Mouse (Mus musculus) liver, embryonic 13.5 days (tissue): ENCODE measurements around the gene Vopp1. TPM values are rescaled to one million over a fixed set of nuclear protein-coding genes. Genes with fewer than 3 reads are reported as not detected.

Source experiments
- ATAC-seq: fragments of 200-750 bp; cut with Nextera tagmentation; 2 replicates; pipeline ENCODE4 v1.8.0; 2017; ENCODE audit warnings: low read depth, mild to moderate bottlenecking, moderate number of reproducible peaks, moderate library complexity
- DNase-seq: peaks from one replicate; pipeline ENCODE4 v3.0.0; 2022
- H3K27ac ChIP-seq: fragments of 300-500 bp; sonication (generic); 2 replicates; pipeline ENCODE4 v1.5.1; 2015; ENCODE audit warnings: moderate library complexity, mild to moderate bottlenecking, inconsistent platforms
- H3K27me3 ChIP-seq: fragments of 300-500 bp; sonication (generic); 2 replicates; pipeline ENCODE4 v1.6.1; 2015; ENCODE audit warnings: mild to moderate bottlenecking, inconsistent platforms
- H3K36me3 ChIP-seq: fragments of 300-500 bp; sonication (generic); 2 replicates; pipeline ENCODE4 v1.6.1; 2015; ENCODE audit warnings: mild to moderate bottlenecking, inconsistent platforms
- H3K4me1 ChIP-seq: fragments of 300-500 bp; sonication (generic); replicated peaks from 2 replicates; pipeline ENCODE4 v1.6.1; 2015; ENCODE audit warnings: inconsistent platforms
- H3K4me2 ChIP-seq: fragments of 300-500 bp; sonication (generic); 2 replicates; pipeline ENCODE4 v1.6.1; 2015; ENCODE audit warnings: inconsistent platforms, mild to moderate bottlenecking, moderate library complexity
- H3K4me3 ChIP-seq: fragments of 300-500 bp; sonication (generic); replicated peaks from 2 replicates; pipeline ENCODE4 v1.5.1; 2015; ENCODE audit warnings: mild to moderate bottlenecking, inconsistent platforms
- H3K9ac ChIP-seq: fragments of 300-500 bp; sonication (generic); 2 replicates; pipeline ENCODE4 v1.6.1; 2015; ENCODE audit warnings: mild to moderate bottlenecking, inconsistent platforms
- H3K9me3 ChIP-seq: fragments of 300-500 bp; sonication (generic); replicated peaks from 2 replicates; pipeline ENCODE4 v1.6.1; 2016; ENCODE audit warnings: inconsistent platforms
- WGBS: fragments of 180-500 bp; shearing (Covaris S2); methylation state at CpG from one replicate; pipeline ENCODE4 v1.1.7; 2015; ENCODE audit not compliant: insufficient replicate concordance; 5-methylcytosine and 5-hydroxymethylcytosine counted together
- polyA plus RNA-seq: library from polyadenylated mRNA; unstranded; fragments of >200 nt; fragmentation: Nextera tagmentation; extraction: Ambion mirVana; gene quantifications from 2 replicates; pipeline ENCODE4 v1.2.1, GENCODE M21; 2015

The Vopp1 gene
- polyA plus RNA-seq, 1 experiment from 2014 or later, result 43.7 TPM

DNA sequence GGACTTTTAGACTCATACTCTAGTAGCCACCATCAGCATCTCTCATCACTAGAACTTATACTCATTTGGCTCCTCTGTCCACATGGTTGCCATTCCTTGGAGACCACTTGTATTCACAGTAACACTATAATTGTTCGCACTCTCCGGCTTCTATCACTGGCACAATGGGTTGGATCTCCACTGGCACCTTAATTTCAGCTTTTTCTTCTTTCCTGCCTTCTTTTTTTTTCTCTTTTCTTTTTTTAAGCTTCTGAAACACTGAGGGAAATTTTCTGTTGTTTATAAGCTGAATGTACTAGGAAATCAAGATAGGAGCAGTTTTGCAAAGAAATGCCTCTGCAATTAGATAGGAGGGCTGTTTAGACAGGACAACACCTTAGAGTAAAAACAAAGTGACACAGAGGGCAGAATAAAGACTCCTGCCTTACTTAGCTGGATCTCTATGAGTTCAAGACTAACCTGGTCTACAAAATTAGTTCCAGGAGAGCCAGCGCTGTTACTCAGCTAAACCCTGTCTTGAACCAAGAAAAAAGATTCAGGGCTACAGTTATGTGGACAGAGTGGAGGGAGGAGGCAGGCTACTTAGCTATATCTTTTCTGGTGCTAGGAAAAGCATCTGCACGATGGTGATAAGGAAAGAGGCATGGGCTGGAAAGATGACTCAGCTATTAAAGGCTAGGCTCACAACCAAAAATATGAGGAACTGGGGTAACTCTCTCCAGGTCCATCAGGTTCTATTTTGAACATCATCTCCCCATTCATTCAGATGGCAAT is 79.8 kb downstream of the Vopp1 start:
- DNase-seq (peak; percentile 81), ATAC-seq (peak; percentile 94)
- Histone ChIP-seq H3K4me2 (peak overlapping the region; percentile 55), H3K9me3 (no peaks in the 10 kb centered on the region), H3K9ac (peak overlapping the region; percentile 71), H3K36me3 (peaks cover 8% of the 10 kb centered on the region; the same call in 1 of the 2 replicates), H3K4me1 (peaks cover 56% of the 10 kb centered on the region), H3K4me3 (no peak overlapping the region), H3K27me3 (no peaks in the 10 kb centered on the region), H3K27ac (peak overlapping the region; percentile 98)
- 48% methylated on average over 4 of the region's 4 CpGs for WGBS

DNA sequence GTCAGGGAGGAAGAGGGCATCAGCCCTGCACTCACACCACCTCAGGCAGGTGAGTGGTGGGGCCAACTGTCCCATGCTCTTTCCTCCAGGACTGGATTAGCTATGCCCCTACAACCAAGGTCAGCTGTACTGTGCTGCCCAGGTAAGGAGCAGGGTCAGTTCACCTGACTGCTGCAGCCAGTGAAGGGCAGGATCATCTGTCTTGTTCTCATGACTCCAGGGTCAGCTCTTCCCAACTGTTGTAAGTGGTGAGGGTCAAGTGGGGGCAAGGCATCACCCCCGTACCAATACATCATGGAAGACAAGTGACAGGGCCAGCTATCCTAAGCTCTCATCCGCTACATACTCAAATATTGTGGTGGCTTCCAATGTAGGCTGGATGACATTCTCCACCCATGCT is 80.8 kb downstream of the Vopp1 start:
- WGBS, result 87% methylated on average over 2 of the region's 2 CpGs
- peak overlapping the region; percentile 98 for H3K27ac ChIP-seq

DNA sequence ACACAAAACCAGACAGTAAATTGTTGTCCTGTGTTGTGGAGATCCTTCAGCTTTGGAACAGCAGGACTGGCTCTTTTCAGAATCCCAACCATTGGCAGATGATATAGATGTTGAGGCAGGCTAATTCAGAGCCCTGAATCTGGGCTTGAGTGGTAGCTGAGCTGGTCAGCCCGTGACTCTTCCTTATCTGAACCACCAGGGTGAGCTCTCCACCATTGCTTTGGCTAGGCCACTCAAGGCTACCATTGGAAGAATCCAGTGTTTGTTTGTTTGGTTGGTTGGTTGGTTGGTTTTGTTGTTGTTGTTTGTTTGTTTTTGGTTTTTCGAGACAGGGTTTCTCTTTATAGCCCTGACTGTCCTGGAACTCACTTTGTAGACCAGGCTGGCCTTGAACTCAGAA is 81.6 kb downstream of the Vopp1 start:
- ATAC-seq, result peak; percentile 57
- no peak overlapping the region for H3K4me3 ChIP-seq
- no peaks in the 10 kb centered on the region for H3K27me3 ChIP-seq
- H3K36me3 ChIP-seq, result peaks cover 6% of the 10 kb centered on the region; the same call in 1 of the 2 replicates
- peak overlapping the region; percentile 61 for H3K9ac ChIP-seq
- H3K9me3 ChIP-seq, result no peaks in the 10 kb centered on the region
- peak; percentile 55 for DNase-seq
- peak overlapping the region; percentile 98 for H3K27ac ChIP-seq
- H3K4me2 ChIP-seq, result no peak overlapping the region
- WGBS, result 56% methylated on average over 2 of the region's 2 CpGs
- H3K4me1 ChIP-seq, result peaks cover 67% of the 10 kb centered on the region

More for the DNA sequence above, 80.8 kb downstream of the Vopp1 start:
- Histone ChIP-seq H3K4me2 (no peak overlapping the region; the same call in 1 of the 2 replicates), H3K27me3 (no peaks in the 10 kb centered on the region), H3K4me3 (no peak overlapping the region), H3K9ac (peak overlapping the region; percentile 61), H3K4me1 (peaks cover 64% of the 10 kb centered on the region), H3K9me3 (no peaks in the 10 kb centered on the region), H3K36me3 (peaks cover 6% of the 10 kb centered on the region; the same call in 1 of the 2 replicates)
- ATAC-seq (no peak), DNase-seq (no peak)

DNA sequence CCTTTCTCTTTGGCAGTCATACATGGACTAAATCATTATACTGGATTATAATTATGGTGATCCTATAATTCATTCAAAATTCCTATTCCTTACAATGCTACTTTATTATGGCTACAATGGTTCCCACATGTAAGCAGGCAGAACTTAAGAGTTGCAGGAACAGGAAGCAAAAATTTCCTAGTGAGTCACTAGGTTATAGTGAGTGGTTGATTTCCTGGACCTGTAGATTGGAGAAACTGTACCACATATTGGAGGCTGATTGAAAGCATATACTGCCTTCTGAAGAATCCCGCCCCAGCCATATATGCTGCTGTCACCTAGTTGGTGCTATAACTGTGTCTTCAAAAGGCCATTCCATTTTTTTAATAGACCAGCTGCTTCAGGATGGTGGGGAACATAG is 82.2 kb downstream of the Vopp1 start:
- no peak for DNase-seq
- peak overlapping the region; percentile 98 for H3K27ac ChIP-seq
- H3K27me3 ChIP-seq, result no peaks in the 10 kb centered on the region
- H3K36me3 ChIP-seq, result peaks cover 5% of the 10 kb centered on the region; the same call in 1 of the 2 replicates
- H3K4me2 ChIP-seq, result no peak overlapping the region
- ATAC-seq, result no peak
- 74% methylated on average over 1 of the region's 1 CpGs for WGBS
- H3K9ac ChIP-seq, result no peak overlapping the region; the same call in 1 of the 2 replicates
- H3K9me3 ChIP-seq, result no peaks in the 10 kb centered on the region
- H3K4me3 ChIP-seq, result no peak overlapping the region
- H3K4me1 ChIP-seq, result peaks cover 62% of the 10 kb centered on the region

DNA sequence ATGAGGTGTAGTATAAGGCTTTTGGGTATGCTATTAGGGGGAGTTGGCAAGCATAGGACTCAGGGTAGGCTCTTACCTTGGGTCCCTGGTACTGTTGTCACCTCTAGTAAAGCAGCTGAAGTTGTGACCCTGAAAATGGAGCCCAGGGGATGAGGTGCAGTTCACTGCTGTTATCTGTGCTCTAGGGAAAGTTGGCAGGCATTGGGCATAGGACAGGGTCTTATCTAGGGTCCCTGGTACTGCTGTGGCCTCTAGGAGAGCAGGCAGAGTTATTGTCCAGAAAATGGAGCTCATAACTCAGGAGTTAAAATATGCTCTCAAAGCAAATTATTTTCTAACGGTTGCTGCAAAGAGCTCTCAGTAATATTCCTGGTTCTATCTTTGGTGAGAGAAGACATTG is 103.6 kb downstream of the Vopp1 start:
- Histone ChIP-seq H3K9me3 (no peaks in the 10 kb centered on the region), H3K4me1 (peaks cover 13% of the 10 kb centered on the region), H3K36me3 (peaks cover 8% of the 10 kb centered on the region), H3K27me3 (no peaks in the 10 kb centered on the region), H3K27ac (no peak overlapping the region), H3K4me2 (no peak overlapping the region), H3K4me3 (no peak overlapping the region), H3K9ac (no peak overlapping the region)
- DNase-seq (no peak), ATAC-seq (peak; percentile 62)
- 86% methylated on average over 1 of the region's 1 CpGs for whole genome bisulfite sequencing

DNA sequence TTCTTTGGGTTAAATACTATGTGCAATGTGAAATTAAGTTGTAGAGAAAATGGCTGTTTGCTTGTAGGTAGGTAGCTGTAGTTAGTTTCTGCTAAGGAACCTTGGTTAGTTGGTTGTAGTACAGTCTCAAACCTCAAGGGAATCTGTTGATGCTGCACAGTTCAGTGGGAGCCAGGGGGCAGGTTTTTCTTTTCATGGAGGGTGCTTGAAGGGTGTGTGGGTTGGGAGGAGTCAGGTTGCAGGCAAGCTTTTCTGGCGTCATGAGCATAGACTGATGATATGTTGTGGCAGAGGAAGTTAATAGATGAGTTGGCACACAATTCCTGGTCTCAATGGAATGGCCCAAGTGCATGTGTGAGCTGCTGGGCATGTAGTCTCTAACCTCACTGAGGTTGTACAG is 113.2 kb downstream of the Vopp1 start:
- H3K4me3 ChIP-seq, result no peak overlapping the region
- no peak overlapping the region for H3K9ac ChIP-seq
- ATAC-seq, result peak; percentile 66

DNA sequence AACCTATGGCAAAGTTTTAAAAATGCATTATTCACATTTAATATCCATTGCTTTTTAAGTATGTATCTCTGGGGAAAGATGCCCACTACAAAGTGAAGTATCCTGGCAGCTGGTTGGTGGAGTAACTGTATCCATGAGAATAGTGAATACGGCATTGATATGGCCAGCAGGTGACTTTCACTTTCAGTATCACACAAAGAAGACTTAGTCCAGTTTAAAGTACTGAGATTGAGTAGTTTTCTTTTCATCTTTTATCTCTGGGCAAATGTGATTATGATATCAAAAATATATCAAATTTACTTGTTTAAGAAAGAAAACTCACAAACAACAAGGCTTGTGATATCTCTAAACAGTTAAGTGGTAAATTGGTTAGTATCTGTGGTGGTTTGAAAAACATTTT is 118.2 kb downstream of the Vopp1 start:
- no peaks in the 10 kb centered on the region for H3K27me3 ChIP-seq
- H3K4me2 ChIP-seq, result no peak overlapping the region
- no peak overlapping the region for H3K9ac ChIP-seq
- 86% methylated on average over 1 of the region's 1 CpGs for WGBS
- H3K9me3 ChIP-seq, result no peaks in the 10 kb centered on the region
- ATAC-seq (no peak), DNase-seq (no peak)
- H3K4me1 ChIP-seq, result peaks cover 30% of the 10 kb centered on the region
- H3K27ac ChIP-seq, result no peak overlapping the region
- no peak overlapping the region for H3K4me3 ChIP-seq
- H3K36me3 ChIP-seq, result no peaks in the 10 kb centered on the region

More for the DNA sequence above, 113.2 kb downstream of the Vopp1 start:
- Histone ChIP-seq H3K27ac (no peak overlapping the region), H3K4me2 (no peak overlapping the region), H3K9me3 (no peaks in the 10 kb centered on the region), H3K4me1 (peaks cover 17% of the 10 kb centered on the region), H3K36me3 (no peaks in the 10 kb centered on the region), H3K27me3 (no peaks in the 10 kb centered on the region)
- 15% methylated on average over 1 of the region's 1 CpGs for WGBS
- DNase-seq, result no peak

DNA sequence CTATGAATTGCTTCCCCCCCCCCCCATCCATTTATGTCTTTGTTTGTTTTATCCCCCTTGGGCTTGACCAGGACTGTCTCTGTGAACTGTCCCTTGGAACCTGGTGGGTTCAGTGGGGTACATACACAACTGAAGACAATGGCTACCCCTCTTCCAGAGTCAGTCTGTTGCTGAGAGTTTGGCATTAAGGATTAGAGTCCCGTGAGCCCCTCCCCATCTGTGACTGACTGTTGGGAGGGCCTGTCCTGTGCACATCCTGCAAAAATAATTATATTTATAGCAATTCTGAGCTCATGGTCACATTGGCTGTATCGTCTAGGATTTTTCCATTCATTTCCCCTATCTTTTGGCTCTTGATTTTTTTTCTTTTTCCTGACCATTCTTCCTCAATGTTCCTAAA is 121.3 kb downstream of the Vopp1 start:
- ATAC-seq (peak; percentile 2; the same call in 1 of the 2 replicates), DNase-seq (no peak)
- Histone ChIP-seq H3K36me3 (no peaks in the 10 kb centered on the region), H3K27me3 (no peaks in the 10 kb centered on the region), H3K9ac (peak overlapping the region; percentile 91), H3K4me1 (peaks cover 26% of the 10 kb centered on the region), H3K9me3 (no peaks in the 10 kb centered on the region), H3K27ac (peak overlapping the region; percentile 96), H3K4me2 (peak overlapping the region; percentile 83), H3K4me3 (peak overlapping the region; percentile 82)
- WGBS, result 30% methylated on average over 2 of the region's 2 CpGs

DNA sequence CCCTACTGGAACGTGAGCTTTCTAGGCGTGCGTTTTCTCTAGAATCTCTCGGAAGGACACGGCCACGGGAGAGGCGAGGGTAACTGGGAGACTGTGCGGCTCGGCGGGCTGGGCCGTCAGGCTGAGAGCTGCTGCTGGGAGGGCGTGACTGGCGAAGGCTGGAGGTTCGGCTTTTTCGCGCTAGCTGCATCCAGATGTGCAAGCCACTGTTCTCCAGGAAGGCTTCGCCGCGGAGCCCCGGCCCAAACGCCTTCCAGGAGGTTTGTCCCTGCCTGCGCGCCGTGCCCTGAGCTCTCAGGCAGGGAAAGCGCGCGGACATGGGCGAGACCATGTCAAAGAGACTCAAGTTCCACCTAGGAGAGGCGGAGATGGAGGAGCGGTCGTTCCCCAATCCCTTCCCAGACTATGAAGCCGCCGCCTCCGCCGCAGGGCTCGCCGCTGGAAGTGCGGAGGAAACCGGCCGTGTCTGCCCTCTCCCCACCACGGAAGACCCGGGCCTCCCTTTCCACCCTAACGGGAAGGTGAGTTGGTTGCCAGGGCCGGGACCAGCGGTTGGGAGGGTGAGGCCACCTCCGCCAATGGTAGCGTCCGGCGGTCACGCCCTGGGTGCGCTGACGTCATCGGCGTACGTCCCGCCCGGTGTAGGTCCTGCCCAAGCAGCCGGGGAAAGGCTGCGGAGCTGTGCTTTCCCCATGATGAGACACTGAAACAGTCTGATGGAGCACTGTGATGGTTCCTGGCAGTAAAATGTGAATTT is 122.0 kb downstream of the Vopp1 start:
- Histone ChIP-seq H3K9me3 (no peaks in the 10 kb centered on the region), H3K4me1 (peaks cover 26% of the 10 kb centered on the region), H3K9ac (peak overlapping the region; percentile 91), H3K27me3 (no peaks in the 10 kb centered on the region), H3K36me3 (no peaks in the 10 kb centered on the region), H3K27ac (peak overlapping the region; percentile 96), H3K4me2 (peak overlapping the region; percentile 83), H3K4me3 (peak overlapping the region; percentile 82)
- peak; percentile 95 for DNase-seq
- ATAC-seq, result peak; percentile 99
- WGBS, result under 1% methylated on average over 59 of the region's 59 CpGs

DNA sequence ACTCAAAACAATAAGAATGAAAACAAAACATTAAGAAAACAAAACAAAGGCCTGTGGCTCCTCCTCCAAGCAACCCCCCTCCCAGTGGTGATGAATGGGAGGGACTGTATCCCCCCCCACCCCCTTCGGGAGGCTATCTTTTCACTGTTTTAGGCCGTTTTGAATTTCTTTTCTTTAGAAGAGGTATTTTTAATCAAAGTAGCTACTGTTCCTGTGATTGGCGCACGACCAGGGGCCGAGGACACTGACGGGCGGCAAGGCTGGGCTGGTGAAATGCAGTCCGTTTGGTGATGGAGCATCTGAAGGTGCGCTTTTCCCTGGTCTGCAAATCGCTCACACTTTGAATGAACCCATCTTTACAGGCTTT is 122.6 kb downstream of the Vopp1 start, which contains the start of gene Lancl2:
Gene Lancl2 (plus strand): TSS at position 165 of the 367 bp plus-strand sequence.
- Histone ChIP-seq H3K4me3 (peak within 1 kb of the TSS; percentile 82), H3K4me2 (peak within 1 kb of the TSS; percentile 83), H3K9ac (peak within 1 kb of the TSS; percentile 91), H3K4me1 (peaks cover 25% of the 10 kb centered on the region), H3K27me3 (no peaks in the 10 kb centered on the region), H3K36me3 (no peaks in the 10 kb centered on the region), H3K27ac (peak within 1 kb of the TSS; percentile 96), H3K9me3 (no peaks in the 10 kb centered on the region)
- peak; percentile 32 for ATAC-seq
- no peak for DNase-seq
- whole genome bisulfite sequencing, result under 1% methylated on average over 10 of the region's 10 CpGs

DNA sequence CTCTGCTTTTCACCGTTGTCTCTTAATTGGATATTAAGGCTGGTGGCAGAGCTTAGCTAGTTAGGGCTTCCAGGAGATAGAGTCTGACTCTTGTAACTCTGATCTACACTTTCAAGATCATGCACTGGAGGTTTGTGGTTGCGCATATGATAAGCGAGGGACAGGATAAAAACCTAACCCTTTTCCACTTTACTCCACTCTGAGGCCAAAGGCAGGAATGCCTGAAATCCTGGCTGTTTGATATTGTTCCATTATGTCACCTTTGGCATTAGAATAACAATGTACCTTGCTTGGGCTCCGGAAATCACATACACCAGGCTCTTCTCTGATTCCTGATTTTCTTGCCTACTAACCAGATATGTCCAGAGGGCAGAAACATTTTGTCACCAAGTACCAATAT is 123.3 kb downstream of the Vopp1 start:
- Histone ChIP-seq H3K4me2 (peak overlapping the region; percentile 83), H3K4me1 (peaks cover 22% of the 10 kb centered on the region), H3K27me3 (no peaks in the 10 kb centered on the region), H3K4me3 (peak overlapping the region; percentile 82), H3K27ac (no peak overlapping the region), H3K9ac (peak overlapping the region; percentile 91; the same call in 1 of the 2 replicates), H3K9me3 (no peaks in the 10 kb centered on the region), H3K36me3 (no peaks in the 10 kb centered on the region)
- ATAC-seq (no peak), DNase-seq (no peak)
- WGBS, result 75% methylated on average over 4 of the region's 4 CpGs
